Mouse (Mus musculus): ENCODE data around the gene Sec14l3.

Gene Sec14l3

GRCm38 (mm10) chr11:4062523-4062922 lies 2.1 kb upstream of the Sec14l3 start:
- no peak for DNase-seq

DNA sequence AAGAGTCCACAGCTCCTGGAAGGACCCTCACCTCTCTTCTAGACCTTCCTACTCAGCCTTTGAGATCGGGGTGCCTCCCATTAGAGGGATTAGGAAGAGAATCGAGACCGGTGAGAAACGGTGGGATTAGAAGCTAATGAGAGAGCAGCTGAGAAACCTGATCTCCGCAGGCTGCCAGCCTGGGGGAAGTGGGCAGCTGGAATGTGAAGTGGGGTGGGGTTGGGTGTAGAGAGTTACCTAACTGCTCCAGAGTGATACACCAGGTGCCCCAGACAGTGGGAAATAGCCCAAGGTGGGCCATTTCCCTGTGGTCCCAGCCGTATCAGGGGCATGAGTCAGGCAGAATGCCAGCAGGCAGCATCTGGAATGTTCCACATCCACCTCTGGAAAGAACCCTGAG lies 1.7 kb upstream of the Sec14l3 start:
- peak; percentile 62 for DNase-seq

GRCm38 (mm10) chr11:4069664-4070063 lies 5.0 kb downstream of the Sec14l3 start:
- no peak for DNase-seq

GRCm38 (mm10) chr11:4076633-4077032 lies 12.0 kb downstream of the Sec14l3 start:
- peak; percentile 66 for DNase-seq

- DNase-seq = peak; percentile 29
Observed at GRCm38 (mm10) chr11:4078267-4078933, 13.8 kb downstream of the Sec14l3 start.

- peak; percentile 80 for DNase-seq
Observed at GRCm38 (mm10) chr11:4080219-4080618, 15.6 kb downstream of the Sec14l3 start.

GRCm38 (mm10) chr11:4083316-4084078 lies 18.9 kb downstream of the Sec14l3 start:
- DNase-seq = peak; percentile 74

- no peak for DNase-seq
Observed at GRCm38 (mm10) chr11:4086246-4086645, 21.6 kb downstream of the Sec14l3 start.

GRCm38 (mm10) chr11:4087267-4087666 lies 22.6 kb downstream of the Sec14l3 start:
- DNase-seq = no peak

- no peak for DNase-seq
Observed at GRCm38 (mm10) chr11:4093459-4094377, 29.1 kb downstream of the Sec14l3 start.

GRCm38 (mm10) chr11:4094378-4095170 lies 29.9 kb downstream of the Sec14l3 start:
- DNase-seq = peak; percentile 79

GRCm38 (mm10) chr11:4095171-4096053 lies 30.8 kb downstream of the Sec14l3 start, which contains the start of gene Mtfp1:
TSS of gene Mtfp1 (minus strand) at chr11:4095445.
- peak; percentile 54 for DNase-seq

DNA sequence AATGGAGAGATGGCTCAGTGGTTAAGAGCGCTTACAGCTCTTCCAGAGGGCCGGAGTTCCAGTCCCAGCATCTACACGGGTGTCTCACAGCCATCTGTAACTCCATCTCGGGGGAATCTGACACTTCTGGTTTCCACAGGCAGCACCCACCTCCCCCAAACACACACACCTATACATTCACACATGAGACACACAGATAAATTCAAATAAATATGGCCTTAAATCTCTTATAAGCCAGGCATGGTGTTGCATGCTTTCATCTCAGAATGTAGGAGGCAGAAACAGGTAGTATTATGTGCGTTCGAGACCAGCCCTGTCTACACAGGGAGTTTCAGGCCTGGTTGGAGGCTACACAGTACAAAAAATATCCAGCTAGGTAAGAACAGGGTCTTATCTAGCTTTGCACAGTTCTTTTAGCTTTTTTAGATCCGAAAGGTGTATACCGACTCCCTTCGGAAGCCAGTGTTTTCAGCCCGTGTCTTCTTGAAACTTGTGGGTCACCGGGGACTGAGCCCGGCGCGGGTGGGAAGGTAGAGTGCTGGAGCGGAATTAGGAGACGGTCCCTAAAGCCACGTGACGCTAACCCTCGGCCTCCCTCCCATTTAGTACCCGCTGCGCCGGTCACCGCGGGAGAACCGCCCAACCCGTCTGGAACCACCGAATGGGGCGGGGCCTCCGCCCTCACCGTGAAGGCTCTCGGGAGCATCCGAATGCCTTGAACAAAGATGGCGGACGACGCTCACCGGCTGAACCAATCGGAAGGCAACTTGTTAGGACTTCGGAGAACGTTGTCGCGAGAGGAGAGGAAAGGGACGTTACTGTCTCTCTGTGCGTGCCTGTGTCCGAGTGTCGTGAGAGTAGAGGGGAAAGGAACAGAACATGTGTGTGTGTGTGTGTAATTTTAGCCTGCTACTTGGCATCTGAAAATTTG lies 31.7 kb downstream of the Sec14l3 start:
- DNase-seq = peak; percentile 98

DNA sequence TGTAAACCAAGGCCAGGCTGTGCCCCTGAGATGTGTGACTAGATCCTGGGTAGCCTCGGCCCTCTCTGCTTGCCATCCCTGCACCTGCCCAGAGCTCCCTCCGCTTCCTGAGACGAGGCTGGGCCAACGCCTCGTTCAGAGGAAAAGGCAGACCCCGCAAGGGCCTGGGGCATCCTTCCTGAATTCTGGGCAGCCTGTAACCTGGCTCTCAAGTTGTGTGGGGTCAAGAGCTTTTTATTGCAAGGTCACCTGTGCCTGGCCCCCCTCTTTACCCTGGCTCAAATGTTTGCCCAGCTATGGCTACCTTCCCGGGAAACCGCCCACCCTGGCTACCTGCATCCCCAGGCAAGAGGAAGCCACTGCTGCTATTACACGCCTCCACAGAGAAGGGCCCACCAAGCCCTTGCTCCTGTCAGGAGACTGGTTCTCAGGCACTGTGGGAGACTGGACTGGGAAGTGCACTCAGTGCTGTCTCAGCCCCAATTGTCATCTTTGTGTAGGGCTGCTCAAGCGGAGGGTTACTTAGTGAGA lies 32.5 kb downstream of the Sec14l3 start:
- no peak for DNase-seq

GRCm38 (mm10) chr11:4098120-4098519 lies 33.5 kb downstream of the Sec14l3 start:
- DNase-seq = no peak

- DNase-seq = no peak
Observed at GRCm38 (mm10) chr11:4098816-4099215, 34.2 kb downstream of the Sec14l3 start.

DNA sequence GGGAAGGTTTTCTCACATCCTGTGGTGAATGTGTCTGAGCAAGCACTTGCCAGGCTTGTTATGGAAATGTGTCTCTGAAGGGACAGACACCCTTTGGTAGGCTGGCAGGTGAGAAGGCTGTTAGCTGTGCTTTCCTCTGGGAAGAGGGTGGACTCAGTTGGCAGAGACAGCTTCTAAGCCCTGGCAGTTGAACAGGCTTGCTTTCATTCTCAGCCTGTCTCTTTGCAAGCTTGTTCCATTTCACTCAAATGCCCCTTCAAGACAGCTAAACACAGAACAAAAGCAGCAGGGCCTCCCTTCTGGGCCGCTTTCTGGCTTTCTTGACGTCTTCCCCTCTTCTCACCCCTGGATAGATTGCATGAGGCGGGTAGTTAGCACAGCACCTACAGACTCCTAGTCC lies 34.8 kb downstream of the Sec14l3 start:
- DNase-seq = no peak

GRCm38 (mm10) chr11:4101851-4102250 lies 37.2 kb downstream of the Sec14l3 start:
- DNase-seq = no peak

- no peak for DNase-seq
Observed at GRCm38 (mm10) chr11:4103522-4103921, 38.9 kb downstream of the Sec14l3 start.

GRCm38 (mm10) chr11:4104989-4105388 lies 40.3 kb downstream of the Sec14l3 start:
- no peak for DNase-seq
